Mouse (Mus musculus) hindlimb bud, embryonic 11.5 days (tissue): ENCODE data around the gene 4930572O03Rik.
"Not testable (repeated sequence)": the region's sequence is repeated elsewhere in the genome, so short reads cannot be mapped to it uniquely, and the experiment has no call there.

ENCODE experiments used
- DNase-seq: peaks from one replicate; pipeline ENCODE4 v3.0.0-alpha.2; 2012; ENCODE audit warnings: low read depth, low spot score; ENCODE audit errors: extremely low spot score

The 4930572O03Rik gene

DNA sequence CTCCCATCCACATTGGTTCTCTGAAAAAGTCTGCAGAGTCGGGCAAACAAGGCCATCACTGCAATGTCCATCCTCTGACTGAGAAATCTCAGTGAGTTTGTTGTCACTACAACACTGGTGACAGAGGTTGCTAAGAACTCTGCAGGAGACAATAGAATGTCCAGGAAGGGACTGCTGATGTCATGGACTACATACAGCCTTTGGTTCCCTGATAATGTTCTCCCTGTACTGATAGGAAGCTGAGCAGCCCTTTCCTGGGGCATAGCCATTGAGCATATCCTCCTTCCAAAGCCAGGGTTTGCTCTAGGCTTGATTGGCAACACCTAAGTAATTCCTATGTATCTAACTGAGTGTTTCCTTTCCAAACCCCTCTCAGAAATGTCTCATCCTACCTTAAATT, at the start of gene 4930572O03Rik:
Gene 4930572O03Rik (minus strand): TSS at position 101 of the 400 bp plus-strand sequence.
- not testable (repeated sequence) for DNase-seq

DNA sequence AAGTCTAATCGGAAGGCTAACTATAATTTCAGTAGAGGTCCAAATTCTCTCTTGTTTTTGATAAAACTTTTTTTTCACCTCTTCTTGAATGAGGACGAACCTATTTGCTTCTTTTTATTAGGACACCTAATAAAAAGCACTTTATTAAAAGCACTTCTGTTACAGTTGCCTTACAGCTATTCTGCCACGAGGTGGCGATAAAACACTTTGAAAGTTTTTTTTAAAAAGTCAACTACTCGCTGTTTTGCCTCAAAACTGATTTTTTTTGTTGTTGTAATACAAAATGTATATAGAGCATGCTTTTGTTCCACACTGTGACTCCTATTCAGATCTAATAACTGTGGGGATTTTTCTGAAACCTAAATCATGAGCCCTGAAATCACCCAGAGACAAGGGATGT, 46.0 kb upstream of the 4930572O03Rik start:
- not testable (repeated sequence) for DNase-seq

DNA sequence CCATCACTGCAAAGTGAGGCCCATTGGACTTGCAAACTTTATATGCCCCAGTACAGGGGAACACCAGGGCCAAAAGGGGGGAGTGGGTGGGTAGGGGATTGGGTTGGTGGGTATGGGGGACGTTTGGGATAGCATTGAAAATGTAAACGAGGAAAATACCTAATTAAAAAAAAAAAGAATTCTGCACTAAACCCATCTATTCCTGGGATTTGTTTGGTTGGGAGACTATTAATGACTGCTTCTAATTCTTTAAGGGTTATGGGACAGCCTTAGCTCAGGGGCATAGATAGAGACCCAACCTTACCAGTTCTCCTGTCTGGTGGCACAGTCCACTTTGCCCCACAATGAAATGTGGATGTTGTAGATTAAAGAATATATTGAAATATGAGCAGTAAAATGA, 40.9 kb upstream of the 4930572O03Rik start:
- not testable (repeated sequence) for DNase-seq

DNA sequence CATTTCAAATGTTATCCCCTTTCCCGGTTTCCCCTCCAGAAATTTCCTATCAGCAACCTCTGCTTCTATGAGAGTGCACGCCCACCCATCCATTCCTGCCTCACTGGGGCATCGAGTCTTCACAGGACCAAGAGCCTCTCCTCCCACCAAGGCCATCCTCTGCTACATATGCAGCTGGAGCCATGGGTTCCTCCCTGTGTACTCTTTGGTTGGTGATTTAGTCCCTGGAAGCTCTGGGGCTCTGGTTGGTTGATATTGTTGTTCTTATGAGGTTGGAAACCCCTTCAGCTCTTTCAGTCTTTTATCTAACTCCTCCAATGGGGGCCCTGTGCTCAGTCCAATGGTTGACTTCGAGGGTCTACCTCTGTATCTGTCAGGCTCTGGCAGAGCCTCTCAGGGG, 35.0 kb upstream of the 4930572O03Rik start:
- DNase-seq = not testable (repeated sequence)

DNA sequence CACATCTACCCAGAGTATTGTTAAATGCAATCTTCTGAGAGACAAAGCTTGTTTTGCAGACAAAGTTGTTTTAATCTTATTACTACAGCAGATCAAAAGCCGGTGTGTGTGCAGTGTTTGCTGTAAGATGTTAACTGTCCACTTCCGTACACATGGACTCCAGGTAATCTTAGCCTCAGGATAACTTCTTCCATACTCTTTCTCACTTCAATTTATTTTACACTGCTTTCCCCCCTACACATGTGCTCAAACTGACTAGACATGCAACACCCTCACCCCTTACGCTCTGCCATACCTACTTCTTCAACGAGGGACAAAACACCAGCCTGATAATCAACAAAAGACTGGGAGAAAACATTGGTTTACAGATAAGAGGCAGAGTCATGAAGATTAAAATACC, 34.0 kb upstream of the 4930572O03Rik start:
- DNase-seq = not testable (repeated sequence)

DNA sequence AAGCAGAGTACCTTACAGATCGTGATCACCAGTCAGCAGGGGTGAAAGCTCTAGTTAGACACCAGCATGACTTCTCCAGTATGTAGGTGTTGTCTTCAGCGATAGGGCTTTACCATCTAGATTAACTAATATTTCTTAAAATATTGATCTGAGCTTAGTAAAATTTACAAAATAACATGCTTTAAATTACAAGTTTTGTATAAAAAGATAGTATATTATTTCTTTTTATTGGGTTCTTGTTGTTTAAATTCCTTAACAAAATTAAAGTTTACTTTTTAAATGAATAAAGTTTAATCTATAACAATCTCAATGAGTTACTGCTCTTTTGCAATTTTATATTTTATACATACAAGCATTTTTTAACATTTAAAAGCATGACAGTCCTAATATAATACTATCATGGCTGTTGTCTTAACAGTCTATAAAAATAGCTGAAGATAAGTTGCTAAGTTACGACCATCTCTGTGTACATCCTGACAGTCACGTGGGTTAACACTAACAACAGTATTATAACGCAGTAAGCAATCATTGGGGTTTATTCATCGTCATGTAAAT, 32.9 kb upstream of the 4930572O03Rik start:
- not testable (repeated sequence) for DNase-seq

DNA sequence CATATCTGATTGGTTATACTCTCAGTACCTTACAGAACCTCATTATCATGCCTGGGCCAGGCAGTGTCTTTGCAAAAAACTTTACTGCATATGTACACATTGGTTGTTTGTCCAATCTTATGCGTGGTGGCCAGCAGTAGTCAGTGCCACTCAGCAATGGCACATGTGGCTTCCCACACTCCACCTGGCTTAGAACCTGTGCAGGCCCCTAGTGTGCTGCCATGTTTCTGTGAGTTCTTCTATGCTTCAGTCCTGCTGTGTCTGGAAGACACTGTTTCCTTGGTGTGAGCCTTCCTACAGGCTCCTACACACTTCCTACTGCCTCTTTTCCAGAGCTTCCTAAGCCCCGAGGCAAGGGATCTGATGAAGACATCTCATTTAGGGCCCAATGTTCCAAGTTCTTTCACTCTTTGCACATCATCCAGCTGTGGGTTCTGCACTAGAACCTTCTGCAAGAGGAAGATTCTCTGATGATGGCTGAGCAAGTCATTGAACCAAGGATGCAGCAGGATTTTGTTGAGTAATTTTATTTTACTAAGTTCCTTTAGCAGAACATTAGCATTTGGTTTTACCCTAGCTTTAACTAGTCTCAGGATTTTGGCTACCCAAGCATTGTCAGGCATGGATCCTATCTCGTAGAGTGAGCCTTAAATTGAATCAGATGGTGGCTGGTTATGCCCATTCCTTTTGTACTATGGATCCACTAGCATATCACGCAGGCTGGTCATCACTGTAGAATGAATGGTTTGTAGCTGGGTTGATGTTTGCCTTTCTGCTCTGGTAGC, 32.2 kb upstream of the 4930572O03Rik start:
- not testable (repeated sequence) for DNase-seq

DNA sequence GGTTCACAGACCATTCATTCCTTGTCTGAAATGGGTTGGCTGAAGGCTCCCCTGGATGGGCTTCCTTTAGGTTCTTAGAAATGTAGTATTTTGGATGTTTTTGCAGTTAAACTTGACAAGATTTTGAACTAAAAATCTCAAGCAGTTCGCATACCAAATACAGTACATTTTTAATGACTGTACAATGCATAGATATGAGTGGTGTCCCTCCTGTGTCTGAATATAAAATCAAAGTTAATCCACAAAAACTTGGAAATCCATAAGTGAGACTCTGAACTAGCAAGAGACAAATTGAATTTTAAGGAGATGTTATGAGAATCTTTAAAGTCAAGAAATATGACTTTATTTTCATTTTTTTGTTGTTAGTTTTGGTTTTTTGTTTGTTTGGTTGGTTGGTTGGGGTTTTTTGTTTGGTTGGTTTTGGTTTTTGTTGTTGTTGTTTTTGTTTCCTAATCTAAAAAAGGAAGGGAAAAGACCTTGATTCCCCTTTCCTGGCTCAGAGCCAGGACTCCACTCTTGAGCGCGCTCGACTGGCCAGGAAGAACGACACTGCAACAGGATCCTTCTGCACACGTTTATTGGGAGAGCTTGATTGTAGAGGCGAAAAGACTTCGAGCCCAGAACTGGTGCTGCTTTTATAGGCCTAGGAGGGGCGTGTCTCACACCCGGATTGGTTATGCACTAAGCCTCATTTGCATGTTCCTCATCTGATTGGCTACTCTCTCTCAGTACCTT, 24.6 kb upstream of the 4930572O03Rik start:
- not testable (repeated sequence) for DNase-seq

DNA sequence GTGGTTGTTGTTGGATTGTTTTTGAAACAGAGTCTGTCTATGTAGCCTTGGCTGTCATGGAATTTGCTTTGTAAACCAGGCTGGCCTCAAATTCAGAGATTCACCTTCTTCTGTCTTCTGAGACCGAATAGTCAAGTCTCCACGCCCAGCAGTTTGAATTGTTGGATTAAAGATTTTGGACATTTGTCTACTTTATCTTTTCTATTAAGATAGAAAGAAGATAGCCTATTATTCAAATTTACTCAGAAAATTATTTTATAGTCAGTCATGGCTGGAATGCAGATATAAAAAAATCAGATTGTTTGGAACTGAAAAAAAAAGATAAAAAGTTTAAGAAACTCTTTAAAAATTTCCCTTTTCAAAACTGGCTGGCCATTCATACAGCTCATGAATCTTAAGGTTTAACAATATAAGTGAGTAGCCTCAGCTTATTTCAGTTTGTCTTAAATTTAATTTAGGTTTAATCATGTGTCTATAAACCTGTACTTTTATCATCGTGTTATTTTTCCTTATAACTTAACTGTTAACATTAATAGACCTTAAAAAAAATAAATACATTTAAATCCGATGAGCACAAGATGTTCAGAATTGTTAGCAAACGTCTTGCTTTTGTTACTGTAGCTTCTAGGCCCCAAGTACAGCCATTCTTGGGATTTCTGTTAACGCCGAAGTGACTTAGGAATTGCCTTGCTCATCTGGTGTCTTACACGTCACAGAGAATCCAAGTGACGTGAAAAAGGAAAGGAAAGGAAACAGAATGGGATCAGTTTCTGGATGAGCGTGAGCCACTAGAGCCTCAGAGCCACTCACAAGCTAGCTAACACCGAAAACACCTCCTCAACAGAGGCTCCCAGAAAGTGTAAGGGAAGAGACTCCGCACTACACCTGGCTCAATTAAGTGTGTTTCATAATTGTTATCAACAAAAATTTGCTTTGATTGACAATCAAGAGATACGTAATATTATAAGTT, 23.4 kb upstream of the 4930572O03Rik start:
- not testable (repeated sequence) for DNase-seq

DNA sequence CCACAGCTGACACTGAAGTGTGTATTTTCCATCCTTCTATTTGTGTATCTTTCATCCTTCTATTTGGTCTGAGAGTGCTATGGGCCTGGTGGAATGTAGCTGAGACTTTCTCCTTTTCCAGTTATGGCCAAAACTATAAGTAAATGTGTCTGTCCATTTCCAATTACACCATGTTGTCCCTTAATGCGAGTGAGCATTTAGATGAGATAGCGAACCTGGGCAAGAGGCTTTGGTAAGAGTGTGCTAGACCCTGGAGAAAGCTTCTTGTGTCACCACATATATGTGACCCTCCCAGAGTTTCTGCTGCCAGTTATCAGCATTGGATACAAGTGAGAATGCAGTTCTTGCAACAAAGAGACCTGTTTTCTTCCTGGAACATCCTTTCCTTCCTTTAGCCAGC, 22.0 kb upstream of the 4930572O03Rik start:
- DNase-seq = not testable (repeated sequence)

DNA sequence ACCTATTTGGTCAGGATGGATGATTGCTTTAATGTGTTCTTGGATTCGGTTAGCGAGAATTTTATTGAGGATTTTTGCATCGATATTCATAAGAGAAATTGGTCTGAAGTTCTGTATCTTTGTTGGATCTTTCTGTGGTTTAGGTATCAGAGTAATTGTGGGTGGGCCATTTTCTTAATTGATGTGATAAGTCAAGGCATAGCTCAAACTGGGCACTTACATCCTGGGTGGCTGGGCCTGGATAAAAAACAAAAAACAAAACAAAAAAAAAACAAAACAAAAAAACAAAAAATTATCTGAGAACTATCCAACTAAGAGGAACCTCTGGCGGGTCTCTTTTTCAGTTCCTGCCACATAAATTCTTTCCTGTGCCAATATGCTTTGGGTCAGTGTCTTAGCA, 20.9 kb upstream of the 4930572O03Rik start:
- not testable (repeated sequence) for DNase-seq

DNA sequence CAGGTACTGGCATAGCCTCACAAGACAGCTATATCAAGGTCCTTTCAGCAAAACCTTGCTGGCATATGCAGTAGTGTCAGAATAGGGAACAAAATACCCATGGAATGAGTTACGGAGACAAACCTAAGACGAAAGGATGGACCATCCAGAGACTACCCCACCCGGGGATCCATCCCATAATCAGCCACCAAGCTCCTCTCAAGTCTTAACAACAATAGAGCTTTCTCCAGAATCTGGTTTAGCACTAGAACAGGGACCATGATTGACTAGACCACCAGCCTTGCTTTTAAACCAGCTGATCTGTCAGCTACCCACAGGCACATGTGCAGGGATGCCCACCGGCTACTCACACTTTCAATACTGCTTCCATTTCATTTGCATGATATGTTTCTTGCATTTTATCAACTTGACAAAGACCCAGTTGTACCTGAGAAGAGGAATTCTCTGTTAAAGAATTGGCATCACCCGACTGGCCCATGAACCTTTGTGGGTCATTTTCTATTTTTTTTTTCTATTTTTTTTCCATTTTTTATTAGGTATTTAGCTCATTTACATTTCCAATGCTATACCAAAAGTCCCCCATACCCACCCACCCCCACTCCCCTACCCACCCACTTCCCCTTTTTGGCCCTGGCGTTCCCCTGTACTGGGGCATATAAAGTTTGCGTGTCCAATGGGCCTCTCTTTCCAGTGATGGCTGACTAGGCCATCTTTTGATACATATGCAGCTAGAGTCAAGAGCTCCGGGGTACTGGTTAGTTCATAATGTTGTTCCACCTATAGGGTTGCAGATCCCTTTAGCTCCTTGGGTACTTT, 17.8 kb upstream of the 4930572O03Rik start:
- DNase-seq = not testable (repeated sequence)

DNA sequence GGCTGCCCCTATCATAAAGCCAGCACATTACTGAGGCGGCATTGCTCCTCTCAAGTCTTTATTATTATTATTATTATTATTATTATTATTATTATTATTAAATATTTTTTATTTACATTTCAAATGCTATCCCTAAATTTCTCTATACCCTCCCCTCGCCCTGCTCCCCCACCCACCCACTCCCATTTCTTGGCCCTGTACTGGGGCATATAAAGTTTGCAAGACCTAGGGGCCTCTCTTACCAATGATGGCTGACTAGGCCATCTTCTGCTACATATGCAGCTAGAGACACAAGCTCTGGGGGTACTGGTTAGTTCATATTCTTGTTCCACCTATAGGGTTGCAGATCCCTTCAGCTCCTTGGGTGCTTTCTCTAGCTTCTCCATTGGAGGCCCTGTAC, 17.1 kb upstream of the 4930572O03Rik start:
- not testable (repeated sequence) for DNase-seq

DNA sequence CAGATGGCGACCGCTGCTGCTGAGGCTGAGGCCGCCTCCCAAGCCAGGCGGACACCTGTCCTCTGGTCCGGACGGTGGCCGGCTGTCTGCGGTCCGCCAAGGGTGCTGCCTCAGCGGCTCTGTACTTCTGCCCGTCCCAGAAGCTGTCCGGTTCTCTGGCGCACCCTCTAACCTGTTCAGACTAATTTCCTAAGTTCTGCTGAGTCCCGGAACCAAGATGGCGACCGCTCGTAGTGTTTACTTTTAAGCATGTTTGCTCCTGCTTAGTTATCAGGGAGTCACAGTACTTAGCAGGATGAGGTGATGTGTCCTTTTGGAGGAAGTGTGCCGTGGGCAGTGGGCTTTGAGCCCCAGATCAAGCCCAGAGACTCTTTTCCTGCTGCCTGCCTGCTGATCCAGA, 13.9 kb upstream of the 4930572O03Rik start:
- DNase-seq = not testable (repeated sequence)

DNA sequence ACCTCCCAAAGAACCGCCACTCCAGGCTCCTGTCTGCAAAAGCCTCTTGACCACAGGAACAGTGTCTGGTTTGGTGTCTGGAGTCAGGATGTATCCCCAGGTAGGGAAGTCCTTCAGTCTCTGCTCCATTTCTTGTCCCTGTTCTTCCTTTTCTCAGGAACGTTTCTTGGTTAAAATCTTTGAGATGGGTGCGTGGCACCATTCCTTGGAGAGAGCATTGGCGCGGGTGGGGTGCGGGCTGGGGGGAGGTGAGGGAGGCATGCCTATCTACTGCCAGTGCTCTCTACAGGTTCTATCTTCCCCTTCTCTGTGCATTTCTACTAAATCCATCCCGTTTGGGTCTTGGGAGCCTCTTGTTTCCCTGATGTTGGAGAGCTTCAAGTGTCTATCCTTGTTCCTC, 7.0 kb upstream of the 4930572O03Rik start:
- not testable (repeated sequence) for DNase-seq

DNA sequence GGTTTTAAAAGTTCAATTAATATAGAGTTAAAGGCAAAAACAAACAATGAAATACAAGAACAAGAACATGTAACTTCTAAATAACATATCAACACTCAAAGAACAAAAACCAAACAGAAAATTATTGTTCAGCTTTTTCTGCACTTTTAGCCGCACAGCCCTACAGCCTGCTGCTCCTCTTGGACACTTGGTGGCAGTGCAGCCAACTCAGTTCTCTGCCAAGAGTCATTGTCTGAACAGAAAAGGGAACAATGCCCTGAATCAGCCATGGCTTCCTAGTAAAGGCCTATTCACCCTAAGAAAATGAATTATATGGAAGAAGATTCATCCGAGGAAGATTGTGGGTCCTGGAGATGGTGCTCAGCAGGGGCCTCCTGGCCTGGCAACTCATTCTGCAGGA, 4.5 kb downstream of the 4930572O03Rik start:
- DNase-seq = not testable (repeated sequence)

DNA sequence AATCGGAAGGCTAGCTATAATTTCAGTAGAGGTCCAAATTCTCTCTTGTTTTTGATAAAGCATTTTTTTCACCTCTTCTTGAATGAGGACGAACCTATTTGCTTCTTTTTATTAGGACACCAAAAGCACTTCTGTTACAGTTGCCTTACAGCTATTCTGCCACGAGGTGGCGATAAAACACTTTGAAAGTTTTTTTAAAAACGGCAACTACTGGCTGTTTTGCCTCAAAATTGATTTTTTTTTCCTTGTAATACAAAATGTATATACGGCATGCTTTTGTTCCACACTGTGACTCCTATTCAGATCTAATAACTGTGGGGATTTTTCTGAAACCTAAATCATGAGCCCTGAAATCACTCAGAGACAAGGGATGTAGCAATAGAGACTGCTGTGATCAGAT, 11.2 kb downstream of the 4930572O03Rik start:
- DNase-seq = not testable (repeated sequence)

DNA sequence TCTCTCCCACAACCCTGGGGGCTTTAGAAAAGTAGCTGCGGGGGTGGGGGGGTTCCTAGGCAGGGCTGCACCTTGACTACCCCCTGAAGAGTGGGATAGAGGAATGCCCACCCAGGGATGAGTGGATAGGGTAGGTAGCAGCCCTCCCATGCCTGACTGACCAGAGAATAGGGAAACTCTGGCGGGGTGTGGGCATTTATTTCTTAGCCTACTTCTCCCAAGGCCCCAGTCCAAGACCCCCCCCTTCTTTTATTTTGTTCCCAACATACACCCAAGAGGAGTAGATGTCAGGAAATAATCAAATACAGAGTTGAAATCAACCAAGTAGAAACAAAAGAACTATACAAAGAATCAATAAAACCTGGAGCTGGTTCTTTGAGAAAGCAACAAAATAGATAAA, 19.2 kb downstream of the 4930572O03Rik start:
- not testable (repeated sequence) for DNase-seq

DNA sequence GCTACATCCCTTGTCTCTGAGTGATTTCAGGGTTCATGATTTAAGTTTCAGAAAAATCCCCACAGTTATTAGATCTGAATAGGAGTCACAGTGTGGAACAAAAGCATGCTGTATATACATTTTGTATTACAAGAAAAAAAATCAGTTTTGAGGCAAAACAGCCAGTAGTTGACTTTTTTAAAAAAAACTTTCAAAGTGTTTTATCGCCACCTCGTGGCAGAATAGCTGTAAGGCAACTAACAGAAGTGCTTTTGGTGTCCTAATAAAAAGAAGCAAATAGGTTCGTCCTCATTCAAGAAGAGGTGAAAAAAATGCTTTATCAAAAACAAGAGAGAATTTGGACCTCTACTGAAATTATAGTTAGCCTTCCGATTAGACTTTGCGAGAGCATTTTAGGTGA, 26.8 kb downstream of the 4930572O03Rik start:
- peak; percentile 8 for DNase-seq

DNA sequence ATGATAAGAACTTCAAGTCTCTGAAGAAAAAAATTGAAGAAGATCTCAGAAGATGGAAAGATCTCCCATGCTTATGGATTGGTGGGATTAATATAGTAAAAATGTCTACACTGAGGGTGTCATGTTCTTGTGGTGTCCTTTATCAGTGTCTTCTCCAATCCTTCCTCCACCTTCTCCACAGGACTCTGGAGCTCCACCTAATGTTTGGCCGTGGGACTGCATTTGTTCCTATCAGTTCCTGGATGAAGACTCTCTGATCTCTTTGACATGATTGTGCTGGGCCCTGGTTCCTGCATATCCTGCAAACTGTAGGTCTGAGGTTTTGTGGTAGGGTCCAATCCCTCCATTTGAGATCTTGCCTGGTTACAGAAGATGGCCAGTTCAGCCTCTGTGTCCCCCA, 28.7 kb downstream of the 4930572O03Rik start:
- DNase-seq = not testable (repeated sequence)
